Mouse (Mus musculus) Patski (cell line): ENCODE data around the gene E2f1. TPM values are rescaled to one million over a fixed set of nuclear protein-coding genes. Genes with fewer than 3 reads are reported as not detected.
A peak's percentile ranks its signal among the peaks of the same experiment; 100 is the strongest.

Experiments used
- ATAC-seq: fragments of 100-300 bp; one replicate; pipeline ENCODE4 v1.8.0; 2021
- CTCF ChIA-PET: fragments of 350-600 bp; sonication (Branson Sonifier 250); formaldehyde crosslinking; loops from one replicate; lab custom pipeline; 2022; ENCODE audit warnings: inconsistent platforms; lab: Charles Lee
- POLR2A ChIA-PET: fragments of 350-600 bp; sonication (Branson Sonifier 250); formaldehyde crosslinking; loops from one replicate; lab custom pipeline; 2022; ENCODE audit warnings: antibody characterized with exemption, inconsistent platforms; lab: Charles Lee
- DNase-seq: peaks from one replicate; pipeline ENCODE4 v3.0.0-alpha.2; 2011; ENCODE audit warnings: low read depth, low spot score
- H3K27me3 ChIP-seq: fragments of 371-371 bp; one replicate; pipeline ENCODE4 v1.5.1; 2021
- CTCF ChIP-seq: fragments of 100-300 bp; IDR thresholded peaks from one replicate; pipeline ENCODE4 v1.5.1; 2021
- in situ Hi-C: fragments of 300-500 bp; cut with MboI; formaldehyde crosslinking; loops from 3 replicates; pipeline ENCODE4 v1.11.1; 2018; ENCODE audit warnings: low pct_unique_long_range_greater_than_20kb, mixed read lengths
- polyA plus RNA-seq: library from polyadenylated mRNA; unstranded; gene quantifications from one replicate; pipeline ENCODE4 v1.2.3, GENCODE M21; 2021

The E2f1 gene
- polyA plus RNA-seq = 17.7 TPM

GRCm38 (mm10) chr2:154569836-154570286, at the start of gene E2f1:
TSS of gene E2f1 (minus strand) at chr2:154569892.
- no peaks in the 10 kb centered on the region for H3K27me3 ChIP-seq
- TF ChIP-seq CTCF = no peak

GRCm38 (mm10) chr2:154617061-154617460, 47.4 kb upstream of the E2f1 start:
- ATAC-seq (no peak), DNase-seq (no peak)
- no peaks in the 10 kb centered on the region for H3K27me3 ChIP-seq
- in situ Hi-C loops = no loop called here
- TF ChIP-seq CTCF = no peak
- CTCF ChIA-PET = no interaction called here
- POLR2A ChIA-PET = no interaction called here

More at GRCm38 (mm10) chr2:154569836-154570286, at the start of gene E2f1:
- DNase-seq = peak; percentile 59
- peak; percentile 94 for ATAC-seq
- POLR2A ChIA-PET = no interaction called here
- CTCF ChIA-PET = no interaction called here
- in situ Hi-C loops = no loop called here

GRCm38 (mm10) chr2:154615674-154616073, 46.0 kb upstream of the E2f1 start:
- DNase-seq = no peak
- CTCF ChIA-PET = no interaction called here
- in situ Hi-C loops = no loop called here
- ATAC-seq = no peak
- H3K27me3 ChIP-seq = no peaks in the 10 kb centered on the region
- no peak for TF ChIP-seq CTCF
- POLR2A ChIA-PET = no interaction called here

GRCm38 (mm10) chr2:154614841-154615576, 45.3 kb upstream of the E2f1 start:
- no peak for DNase-seq
- in situ Hi-C loops = no loop called here
- CTCF ChIA-PET = no interaction called here

GRCm38 (mm10) chr2:154613118-154614115, 43.7 kb upstream of the E2f1 start, which contains the start of the genes Zfp341 and 4930519P11Rik:
TSS of gene Zfp341 (plus strand) at chr2:154613297.
TSS of gene 4930519P11Rik (minus strand) at chr2:154613437.
- peak; percentile 93 for ATAC-seq
- in situ Hi-C loops = no loop called here
- ChIA-PET POLR2A (interaction anchor here (0.9 to 1.0 kb wide), 2 partner anchors 177 to 203 kb away, joined by 3 read pairs; partner anchors contain the start of gene Cbfa2t2), CTCF (interaction anchor here (0.6 to 2.3 kb wide), 5 partner anchors 10 to 202 kb away, joined by 3 to 5 read pairs (median 4); partner anchors contain the start of gene Pxmp4)
- peak; percentile 100 for TF ChIP-seq CTCF
- no peaks in the 10 kb centered on the region for H3K27me3 ChIP-seq
- no peak for DNase-seq

More at GRCm38 (mm10) chr2:154614841-154615576, 45.3 kb upstream of the E2f1 start:
- POLR2A ChIA-PET = interaction anchor here (0.6 kb wide), 1 partner anchor 911 kb away, joined by 7 read pairs; no protein-coding TSS in a partner anchor
- no peaks in the 10 kb centered on the region for H3K27me3 ChIP-seq
- ATAC-seq = no peak
- no peak for TF ChIP-seq CTCF

GRCm38 (mm10) chr2:154609050-154609767, 39.5 kb upstream of the E2f1 start:
- DNase-seq (no peak), ATAC-seq (no peak)
- ChIA-PET CTCF (no interaction called here), POLR2A (no interaction called here)
- H3K27me3 ChIP-seq = peaks cover 5% of the 10 kb centered on the region
- in situ Hi-C loops = no loop called here
- TF ChIP-seq CTCF = no peak

GRCm38 (mm10) chr2:154606965-154607364, 37.3 kb upstream of the E2f1 start:
- TF ChIP-seq CTCF = no peak
- no peak for DNase-seq
- POLR2A ChIA-PET = no interaction called here
- peaks cover 5% of the 10 kb centered on the region for H3K27me3 ChIP-seq
- in situ Hi-C loops = no loop called here
- ATAC-seq = no peak
- CTCF ChIA-PET = interaction anchor here (0.9 to 1.4 kb wide), 2 partner anchors 12 to 195 kb away, joined by 3 read pairs; no protein-coding TSS in a partner anchor

GRCm38 (mm10) chr2:154604156-154604555, 34.5 kb upstream of the E2f1 start:
- in situ Hi-C loops = no loop called here
- no peak for TF ChIP-seq CTCF
- DNase-seq = no peak
- ATAC-seq = no peak
- peaks cover 5% of the 10 kb centered on the region for H3K27me3 ChIP-seq
- ChIA-PET CTCF (no interaction called here), POLR2A (no interaction called here)

GRCm38 (mm10) chr2:154603638-154604153, 34.0 kb upstream of the E2f1 start, which contains the start of gene Pxmp4:
TSS of gene Pxmp4 (minus strand) at chr2:154603708.
- ChIA-PET CTCF (interaction anchor here (1.0 to 1.3 kb wide), 2 partner anchors 10 to 194 kb away, joined by 4 read pairs; no protein-coding TSS in a partner anchor), POLR2A (interaction anchor here (0.6 kb wide), 1 partner anchor 110 kb away, joined by 3 read pairs; no protein-coding TSS in a partner anchor)
- peaks cover 5% of the 10 kb centered on the region for H3K27me3 ChIP-seq
- peak; percentile 98 for DNase-seq
- no peak for TF ChIP-seq CTCF
- in situ Hi-C loops = no loop called here
- ATAC-seq = peak; percentile 99
